Mouse (Mus musculus) heart, postnatal 10 days (tissue): ENCODE measurements around the gene Tomm20. TPM values are rescaled to one million over a fixed set of nuclear protein-coding genes. Genes with fewer than 3 reads are reported as not detected.
"Not testable (repeated sequence)": the region's sequence is repeated elsewhere in the genome, so short reads cannot be mapped to it uniquely, and the experiment has no call there.

Experiments used
- DNase-seq, 2 experiments: peaks; one replicate each; pipeline ENCODE4 v3.0.0; 2021
- intact Hi-C: fragments of 180-260 bp; cut with DNase I; formaldehyde crosslinking; loops from one replicate; pipeline ENCODE4 v1.15.1; 2025
- total RNA-seq, 2 experiments: library from RNA; stranded (reverse); gene quantifications; 2 replicates each; pipeline ENCODE4 v1.2.3; 2021

The Tomm20 gene
- 100 to 1,000 TPM in 1 of 2 experiments, 10 to 100 TPM in 1; 96.6 to 108 TPM for total RNA-seq

DNA sequence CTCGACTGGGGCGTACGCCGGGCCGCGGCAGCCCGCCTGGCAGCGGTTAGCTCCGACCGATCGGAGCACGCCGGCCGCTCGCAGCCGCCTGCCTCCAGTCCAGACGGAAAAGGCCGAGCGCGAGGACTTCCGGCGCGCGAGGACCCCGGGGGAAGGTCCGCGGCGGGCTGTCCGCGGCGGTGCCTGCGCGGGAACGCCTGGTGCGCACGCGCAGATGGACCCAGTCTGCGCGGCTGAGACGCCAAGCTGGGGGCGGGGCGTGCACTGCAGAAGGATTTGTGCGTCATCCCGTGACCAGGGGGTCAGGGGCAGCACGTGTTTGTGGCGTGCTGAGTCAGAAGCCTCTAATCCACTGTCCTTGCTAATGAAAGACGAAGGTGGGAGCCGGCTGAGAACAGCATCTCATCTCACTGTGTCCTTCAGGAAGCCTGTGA is at the start of gene Tomm20:
Gene Tomm20, minus strand, starts transcription at position 115 of the 434 bp plus-strand sequence.
- intact Hi-C loops: loop anchor here (2.0 to 5.0 kb wide), 2 partner anchors 25 to 523 kb away; partner anchors contain the start of genes Coa6 and Rbm34
- peak; percentile 98 to 99 for DNase-seq

DNA sequence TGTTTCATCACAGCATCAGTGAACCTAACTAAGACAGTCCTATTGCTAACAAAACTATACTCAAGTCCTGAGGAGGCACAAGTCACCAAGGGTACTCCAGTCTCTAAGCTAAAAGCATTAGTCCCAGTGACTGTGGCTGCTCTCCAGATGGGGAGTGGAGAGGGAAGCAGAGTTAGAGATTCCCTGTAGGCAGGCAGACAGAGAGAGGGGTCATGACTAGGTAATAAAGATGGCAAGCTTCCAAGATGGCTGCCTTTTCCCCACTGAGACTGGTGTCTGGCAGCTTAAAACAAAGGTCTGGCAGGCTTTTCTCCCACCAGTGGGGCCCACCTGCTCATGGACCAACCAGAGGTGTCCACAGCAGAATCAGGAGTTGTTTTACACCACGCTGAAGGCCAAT is 48.9 kb upstream of the Tomm20 start:
- intact Hi-C loops: no loop called here
- DNase-seq: no peak

DNA sequence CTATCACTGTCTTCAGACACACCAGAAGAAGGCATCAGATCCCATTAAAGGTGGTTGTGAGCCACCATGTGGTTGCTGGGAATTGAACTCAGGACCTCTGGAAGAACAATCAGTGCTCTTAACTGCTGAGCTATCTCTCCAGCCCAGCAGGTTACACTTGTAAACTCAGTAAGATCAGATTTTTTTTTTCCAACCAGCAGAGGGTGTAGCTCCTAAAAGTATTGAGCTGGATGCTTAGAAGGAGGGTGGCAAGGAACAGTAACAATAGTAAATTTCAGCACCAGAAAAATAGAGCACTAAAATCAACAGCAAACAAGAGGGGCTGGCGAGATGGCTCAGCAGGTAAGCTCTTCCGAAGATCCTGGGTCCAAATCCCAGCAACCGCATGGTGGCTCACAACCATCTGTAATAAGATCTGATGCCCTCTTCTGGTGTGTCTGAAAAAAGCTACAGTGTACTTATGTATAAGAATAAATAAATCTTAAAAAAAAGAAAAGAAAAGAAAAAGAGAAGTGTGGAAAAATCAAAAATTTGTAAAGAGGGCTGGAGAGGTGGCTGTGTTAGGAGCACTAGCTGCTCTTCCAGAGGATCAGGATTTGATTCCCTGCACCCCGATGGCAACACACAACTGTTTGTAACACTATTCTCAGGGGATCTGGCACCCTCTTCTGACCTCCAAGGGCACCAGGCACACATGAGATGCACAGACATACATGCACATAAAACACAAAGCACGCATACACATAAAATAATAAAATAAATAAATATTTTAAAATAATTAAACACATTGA is 43.9 kb upstream of the Tomm20 start:
- no peak for DNase-seq
- intact Hi-C loops: loop anchor here (1.0 kb wide), 1 partner anchor 74 kb away; the partner anchor contains the start of gene Pard3

DNA sequence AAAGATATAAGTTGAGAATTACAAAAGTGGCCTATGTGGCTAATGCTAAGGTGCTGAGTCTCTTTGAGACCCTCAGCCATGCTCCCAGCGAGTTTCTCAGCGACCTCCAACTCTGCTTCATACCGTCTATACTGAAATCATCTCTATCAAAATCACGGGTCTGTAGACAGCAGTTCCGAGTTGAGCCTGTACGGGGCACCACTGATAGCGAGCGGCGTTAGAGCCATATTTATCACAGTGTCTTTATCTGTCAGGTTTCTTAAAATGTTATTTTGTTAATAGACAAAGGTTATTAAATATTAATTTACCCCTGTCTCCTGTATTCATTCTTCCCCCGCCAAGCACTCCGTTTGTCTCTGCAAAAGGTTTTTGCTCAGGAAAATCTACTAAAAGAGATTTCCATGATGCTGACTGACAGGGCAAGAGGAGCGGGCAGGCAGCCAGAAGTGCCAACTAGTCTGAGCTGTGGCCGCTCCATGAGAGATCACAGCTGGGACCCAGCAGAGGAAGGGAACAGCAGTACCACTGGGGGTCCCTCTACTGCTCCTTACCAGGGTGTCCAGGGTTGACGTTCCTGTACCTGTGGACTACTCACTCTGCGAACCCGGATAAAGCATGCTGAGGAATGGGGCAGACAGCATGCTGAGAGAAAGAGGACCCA is 42.8 kb upstream of the Tomm20 start:
- no peak for DNase-seq
- intact Hi-C loops: loop anchor here (1.0 kb wide), 1 partner anchor 75 kb away; the partner anchor contains the start of gene Pard3

DNA sequence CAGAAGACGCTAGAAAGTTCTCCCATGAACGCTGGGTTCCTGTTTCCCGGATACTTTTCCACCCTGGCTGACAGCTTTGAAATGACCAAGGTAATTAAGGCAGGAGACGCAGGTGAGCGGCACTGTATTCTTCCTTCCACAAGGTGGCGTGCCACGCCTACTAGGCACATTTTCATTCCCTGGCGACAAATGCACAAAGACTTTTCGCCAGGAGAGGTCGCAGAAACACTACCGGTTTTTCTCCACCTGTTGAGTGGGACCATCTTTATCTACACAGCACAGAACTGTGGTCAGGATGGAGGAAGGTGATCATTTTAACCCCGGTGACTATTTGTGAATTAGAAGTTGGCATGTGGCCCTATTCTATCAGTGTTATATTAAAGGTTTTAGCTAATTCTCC is 40.9 kb upstream of the Tomm20 start:
- peak; percentile 84 to 90 for DNase-seq
- intact Hi-C loops: loop anchor here (1.0 kb wide), 2 partner anchors 153 to 192 kb away; no protein-coding TSS in a partner anchor

DNA sequence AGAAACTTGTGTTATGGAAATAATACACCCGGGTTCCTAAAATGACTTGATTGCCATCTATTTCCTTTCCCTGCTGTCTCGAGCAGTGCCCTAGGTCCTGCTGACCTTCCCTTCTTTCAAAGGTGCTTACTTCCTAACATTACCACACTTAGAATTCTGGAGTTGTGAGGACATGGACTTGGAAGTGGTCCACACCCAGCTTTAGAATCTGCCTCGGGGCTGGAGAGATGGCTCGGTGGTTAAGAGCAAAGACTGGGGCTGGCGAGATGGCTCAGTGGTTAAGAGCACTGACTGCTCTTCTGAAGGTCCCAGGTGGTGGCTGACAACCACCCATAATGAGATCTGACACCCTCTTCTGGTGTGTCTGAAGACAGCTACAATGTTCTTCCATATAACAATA is 34.4 kb upstream of the Tomm20 start:
- intact Hi-C loops: no loop called here

DNA sequence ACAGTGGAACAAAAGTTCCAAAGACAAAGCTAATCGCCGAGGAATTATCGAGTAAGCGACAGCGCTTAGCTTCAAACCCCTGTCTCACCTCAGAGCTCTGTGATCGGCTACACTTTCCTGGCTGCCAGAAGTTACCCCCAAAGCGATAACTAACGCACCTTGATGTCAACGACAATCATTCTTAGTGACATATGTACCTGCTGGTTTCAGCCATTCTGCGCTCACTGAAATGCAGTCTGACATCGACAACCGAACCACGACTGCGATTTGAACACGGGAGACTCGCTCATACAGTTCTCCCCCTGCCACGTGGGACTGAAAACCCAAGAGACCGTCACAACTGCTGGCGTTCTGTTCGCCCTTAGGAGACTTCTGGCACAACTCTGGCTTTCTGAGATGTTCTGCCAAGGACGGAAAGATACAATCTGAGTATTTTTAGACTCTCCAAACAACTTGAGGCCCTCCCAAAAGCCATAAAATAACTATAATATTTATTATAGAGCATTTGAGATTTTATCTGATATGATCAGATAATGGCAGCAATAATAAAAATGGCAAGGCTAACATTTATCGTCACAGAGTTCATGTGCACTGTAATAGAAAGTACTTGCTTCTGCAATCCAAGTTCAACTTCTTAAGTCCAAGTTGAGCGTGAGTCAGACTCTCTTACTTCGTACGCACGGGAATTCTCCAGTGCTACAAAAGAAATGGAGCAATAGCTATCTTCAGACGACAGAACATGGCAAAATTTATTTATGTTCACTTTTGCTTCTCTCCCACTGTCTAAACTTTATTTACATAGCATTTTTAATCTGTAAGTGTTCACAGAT is 33.7 kb upstream of the Tomm20 start:
- intact Hi-C loops: loop anchor here (5.0 kb wide), 3 partner anchors 482 to 722 kb away; no protein-coding TSS in a partner anchor
- peak in 1 of 2 experiments; percentile 25 for DNase-seq

More for the DNA sequence above, 34.4 kb upstream of the Tomm20 start:
- no peak for DNase-seq

DNA sequence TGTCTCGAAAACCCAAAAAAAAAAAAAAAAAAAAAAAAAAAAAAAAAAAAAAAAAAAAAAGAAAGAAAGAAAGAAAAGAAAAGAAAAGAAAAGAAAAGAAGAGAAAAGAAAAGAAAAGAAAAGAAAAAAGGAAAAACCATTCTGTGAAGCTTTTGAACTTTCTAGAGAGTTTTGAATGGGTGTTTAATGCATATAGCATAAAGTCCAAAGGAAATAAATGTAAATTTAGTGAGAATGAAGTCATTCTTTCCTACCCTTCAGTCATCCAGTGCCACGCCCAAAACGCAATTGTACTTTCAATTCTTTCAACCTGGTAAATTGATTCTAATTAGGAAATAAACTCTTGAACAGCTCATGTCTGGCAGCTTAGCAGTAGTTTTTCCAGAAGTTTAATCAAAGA is 32.9 kb upstream of the Tomm20 start:
- DNase-seq: not testable (repeated sequence)
- intact Hi-C loops: loop anchor here (5.0 kb wide), 3 partner anchors 481 to 721 kb away; no protein-coding TSS in a partner anchor

DNA sequence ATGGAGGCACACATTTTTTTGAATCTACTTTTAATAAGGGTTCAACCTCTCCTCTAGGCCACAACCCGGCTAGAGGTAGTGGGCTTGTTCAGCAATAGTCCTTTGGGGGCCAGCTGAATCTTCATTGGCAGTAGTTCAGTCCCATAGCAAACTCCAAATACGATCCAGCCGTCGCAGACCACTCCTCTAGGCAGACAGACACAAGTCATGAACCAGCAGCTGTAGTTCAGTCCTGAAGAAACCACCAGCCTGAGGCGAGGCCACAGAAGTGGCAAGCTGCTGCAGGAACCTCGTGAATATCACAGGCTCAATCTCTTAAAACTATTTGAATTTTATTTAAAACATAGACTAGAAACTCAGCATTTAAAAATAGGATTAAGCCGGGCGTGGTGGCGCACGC is 32.4 kb upstream of the Tomm20 start:
- intact Hi-C loops: loop anchor here (5.0 kb wide), 3 partner anchors 481 to 721 kb away; no protein-coding TSS in a partner anchor
- DNase-seq: no peak

DNA sequence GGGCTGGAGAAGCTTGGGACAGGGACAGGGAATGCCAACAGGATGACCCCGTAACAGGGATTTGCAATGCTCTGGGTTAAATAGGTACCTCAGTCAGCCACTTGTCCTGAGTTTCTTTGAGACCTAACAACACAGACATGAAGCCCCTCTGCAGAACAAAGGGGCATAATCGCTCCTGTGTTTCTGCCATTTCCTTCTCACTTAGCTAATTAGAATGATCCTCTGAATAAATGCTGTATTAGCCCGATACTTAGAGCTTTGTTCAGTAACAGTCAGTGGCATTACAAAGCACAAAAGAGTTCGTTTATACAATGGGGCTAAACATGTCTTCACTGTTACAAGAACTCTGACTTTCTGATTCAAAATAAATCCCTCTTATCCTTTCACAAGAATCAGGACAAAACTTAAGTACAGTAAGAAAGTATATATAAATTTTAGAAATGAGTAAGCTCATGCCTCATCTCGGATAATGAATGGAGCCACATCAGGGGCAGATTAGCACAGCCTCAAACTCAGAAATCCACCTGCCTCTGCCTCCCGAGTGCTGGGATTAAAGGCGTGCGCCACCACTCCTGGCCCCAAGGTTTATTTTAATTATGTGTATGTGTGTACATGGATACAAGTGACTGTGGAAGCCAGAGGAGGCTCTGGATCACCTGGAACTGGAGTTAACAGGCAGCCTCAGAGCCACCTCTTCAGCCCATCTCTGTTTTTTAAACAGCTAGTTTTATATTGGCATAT is 31.1 kb upstream of the Tomm20 start:
- no peak for DNase-seq
- intact Hi-C loops: loop anchor here (5.0 kb wide), 3 partner anchors 479 to 719 kb away; no protein-coding TSS in a partner anchor

DNA sequence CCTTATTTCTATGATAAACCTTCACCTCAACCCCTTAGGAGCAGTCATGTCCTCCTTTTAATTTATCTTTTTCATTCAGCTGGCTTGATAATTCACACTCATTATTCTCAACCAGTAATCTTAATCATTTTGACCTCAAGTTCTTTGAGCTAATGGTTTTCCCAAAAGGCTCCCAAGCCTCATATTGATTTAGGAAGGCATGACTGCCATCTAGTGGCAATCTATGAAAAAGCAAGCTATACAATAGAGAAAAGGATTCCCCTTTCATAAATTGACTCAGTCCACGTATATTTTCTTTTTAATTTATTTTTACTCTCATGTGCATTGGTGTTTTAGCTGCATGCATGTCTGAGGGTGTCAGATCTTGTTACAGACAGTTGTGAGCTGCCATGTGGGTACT is 30.1 kb upstream of the Tomm20 start:
- intact Hi-C loops: loop anchor here (2.0 to 5.0 kb wide), 4 partner anchors 45 to 718 kb away; no protein-coding TSS in a partner anchor
- DNase-seq: peak; percentile 41 to 64

DNA sequence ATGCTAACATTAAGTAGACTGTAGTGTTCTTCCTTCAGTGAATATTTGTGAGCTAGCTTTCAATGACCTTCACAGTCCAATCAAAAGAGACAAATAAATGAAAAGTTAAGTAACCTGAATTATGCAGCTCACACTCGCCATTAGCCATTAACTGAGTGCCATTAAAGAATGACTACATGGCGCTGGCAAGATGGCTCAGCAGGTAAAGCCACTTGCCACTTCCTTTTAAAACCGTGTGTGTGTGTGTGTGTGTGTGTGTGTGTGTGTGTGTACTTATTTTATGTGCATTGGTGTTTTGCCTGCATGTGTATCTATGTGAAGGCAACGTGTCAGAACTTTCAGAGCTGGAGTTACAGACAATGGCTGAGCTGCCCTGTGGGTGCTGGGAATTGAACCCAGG is 28.9 kb upstream of the Tomm20 start:
- DNase-seq: no peak
- intact Hi-C loops: loop anchor here (2.0 kb wide), 1 partner anchor 44 kb away; no protein-coding TSS in a partner anchor

DNA sequence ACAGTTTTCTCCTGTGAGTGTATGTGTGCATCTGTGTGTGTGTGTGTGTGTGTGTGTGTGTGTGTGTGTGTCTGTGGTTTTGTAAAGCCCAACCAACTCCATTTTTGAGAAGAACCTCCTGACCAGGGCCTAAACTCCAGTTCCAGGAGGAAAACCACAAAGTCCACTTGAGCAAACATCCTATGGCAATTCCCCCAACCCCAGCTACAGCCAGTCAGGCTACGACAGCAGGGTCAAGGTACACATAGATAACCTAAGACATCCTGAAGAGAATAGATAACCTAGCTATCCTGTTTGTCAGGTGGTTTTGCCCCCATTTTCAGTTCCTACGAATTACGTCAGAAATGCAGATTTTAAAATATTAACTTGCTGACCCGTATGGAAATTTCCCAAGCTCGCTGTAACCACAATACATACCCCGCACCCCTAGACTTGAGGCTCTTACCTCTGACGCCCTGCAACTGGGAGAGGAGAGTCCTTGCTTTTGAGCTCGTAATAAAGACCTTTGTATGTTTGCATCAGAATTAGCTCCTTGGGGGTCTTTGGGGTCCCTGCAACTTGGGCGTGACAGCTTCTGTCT is 28.1 kb upstream of the Tomm20 start:
- intact Hi-C loops: loop anchor here (2.0 kb wide), 1 partner anchor 43 kb away; no protein-coding TSS in a partner anchor
- no peak for DNase-seq

DNA sequence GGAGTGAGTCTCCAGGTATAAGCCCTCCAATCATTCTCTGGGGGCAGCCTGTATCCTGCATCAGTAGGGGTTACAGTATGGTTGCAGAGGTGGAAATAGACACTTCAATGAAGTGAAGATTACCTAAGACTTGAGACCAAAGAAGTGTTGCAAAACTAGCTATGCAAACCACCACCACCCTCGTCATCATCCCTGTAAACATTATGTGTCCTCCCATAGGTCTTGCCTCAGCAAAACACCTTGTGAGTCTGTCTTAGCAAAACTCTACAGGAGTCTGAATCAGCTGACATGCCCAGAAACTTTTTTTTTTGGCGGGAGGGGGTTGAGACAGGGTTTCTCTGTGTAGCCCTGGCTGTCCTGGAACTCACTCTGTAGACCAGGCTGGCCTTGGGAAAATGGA is 27.0 kb upstream of the Tomm20 start:
- intact Hi-C loops: no loop called here
- no peak for DNase-seq

DNA sequence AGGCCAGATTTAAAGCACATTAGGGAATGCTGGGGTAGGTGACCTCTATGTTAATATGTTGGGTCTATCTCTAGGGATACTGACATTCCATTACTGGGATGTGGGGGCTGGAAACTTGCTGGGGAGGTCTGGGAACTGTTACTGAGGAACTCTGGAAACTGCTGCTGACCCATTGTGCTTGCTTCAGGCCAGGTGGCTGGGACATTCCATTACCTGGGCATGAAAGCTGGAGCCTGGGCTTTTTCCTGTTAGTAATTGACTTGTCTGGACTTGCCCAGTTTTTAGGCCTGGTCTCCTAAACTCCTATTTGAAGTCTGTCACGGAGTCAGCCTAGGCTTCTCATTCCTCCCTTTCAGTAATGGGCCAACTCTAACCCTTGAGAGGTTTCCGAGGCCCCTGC is 26.5 kb upstream of the Tomm20 start:
- intact Hi-C loops: no loop called here

DNA sequence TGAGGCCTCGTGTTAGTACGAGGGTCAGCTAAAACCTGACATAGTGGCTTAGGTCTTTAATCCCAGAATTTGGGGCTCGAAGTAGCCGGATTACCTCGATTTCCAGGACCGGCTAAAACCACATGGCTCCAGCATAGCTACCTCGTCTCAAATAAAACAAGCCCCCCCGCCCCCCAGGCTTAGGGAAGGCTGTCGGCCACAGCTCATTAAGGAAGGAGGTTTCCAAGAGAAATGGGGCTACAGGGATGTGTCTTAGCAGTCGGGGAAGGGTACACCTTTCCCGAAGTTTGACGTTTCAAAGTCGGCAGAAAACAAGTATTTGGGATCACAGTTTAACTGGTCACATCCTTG is 25.6 kb upstream of the Tomm20 start:
- DNase-seq: no peak
- intact Hi-C loops: loop anchor here (2.0 kb wide), 1 partner anchor 26 kb away; the partner anchor contains the start of gene Tomm20

More for the DNA sequence above, 26.5 kb upstream of the Tomm20 start:
- no peak for DNase-seq

DNA sequence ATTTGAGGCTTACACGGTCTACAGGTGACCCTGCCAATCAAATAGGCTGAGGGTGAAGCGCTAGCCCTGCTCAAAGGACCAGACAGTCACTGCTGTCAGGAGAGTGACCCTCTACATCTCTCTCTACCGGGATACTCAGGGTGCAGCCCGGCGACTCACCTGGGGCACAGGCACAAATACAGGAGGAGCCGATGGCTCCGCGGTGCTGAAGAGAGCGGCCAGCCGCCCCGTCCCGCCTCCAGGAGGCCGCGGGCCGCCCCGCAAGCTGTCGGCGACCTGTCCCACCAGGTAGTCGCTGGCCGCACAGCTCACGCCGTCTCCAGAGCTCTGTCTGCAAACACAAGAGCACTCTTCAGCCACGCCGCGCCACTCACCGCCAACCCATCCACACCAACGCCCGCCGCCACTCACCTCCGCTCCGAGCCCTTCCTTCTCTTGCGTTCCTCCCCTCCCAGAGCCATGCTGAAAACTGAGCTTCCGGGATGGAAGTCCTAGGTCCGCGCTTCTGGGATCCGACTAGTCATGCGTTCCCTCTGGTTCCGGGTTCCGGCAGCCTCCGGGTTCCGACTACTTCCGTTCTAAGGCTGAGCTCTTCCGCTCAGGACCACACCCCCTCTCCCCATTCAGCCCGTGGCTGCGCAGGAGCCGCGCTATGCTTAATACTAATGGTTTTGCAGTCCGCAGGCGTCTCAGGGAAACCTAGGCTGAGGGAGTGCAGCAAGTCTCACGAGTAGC is 25.1 kb upstream of the Tomm20 start, which contains the start of gene Rbm34:
Gene Rbm34, minus strand, starts transcription at position 493 of the 735 bp plus-strand sequence.
- peak; percentile 95 to 96 for DNase-seq
- intact Hi-C loops: loop anchor here (2.0 kb wide), 1 partner anchor 26 kb away; the partner anchor contains the start of gene Tomm20

DNA sequence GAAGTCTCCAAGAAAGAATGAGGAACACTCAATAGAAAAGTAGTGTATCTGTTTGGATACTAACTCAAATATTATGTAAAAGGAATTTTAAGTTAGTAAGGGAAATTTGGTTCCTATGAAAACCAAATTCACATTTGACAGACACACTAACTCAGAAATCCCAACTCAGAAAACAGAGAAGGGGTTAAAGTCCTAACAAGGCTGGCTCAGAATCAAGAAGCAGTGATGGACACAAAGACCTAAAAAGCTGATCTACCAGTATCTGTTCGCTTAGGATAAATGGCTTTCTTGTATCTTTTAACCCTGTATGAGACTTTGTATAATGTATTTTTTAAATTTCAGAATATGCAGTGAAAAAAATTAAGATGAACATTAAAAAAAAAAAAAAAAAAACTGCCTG is 23.9 kb upstream of the Tomm20 start:
- intact Hi-C loops: no loop called here
- DNase-seq: no peak
